Mouse (Mus musculus) heart, embryonic 11.5 days (tissue): Measurements from ENCODE around the gene Agfg2. TPM values are rescaled to one million over a fixed set of nuclear protein-coding genes. Genes with fewer than 3 reads are reported as not detected.

ENCODE experiments used
- ATAC-seq: fragments of 200-750 bp; cut with Nextera tagmentation; replicated peaks from 2 replicates; pipeline ENCODE4 v1.8.0; 2017; ENCODE audit warnings: moderate library complexity; ENCODE audit not compliant: insufficient number of reproducible peaks, low FRiP score, low TSS enrichment
- H3K27ac ChIP-seq: fragments of 300-500 bp; sonication (generic); 2 replicates; pipeline ENCODE4 v1.5.1; 2014; ENCODE audit warnings: mild to moderate bottlenecking, low read depth, low read length
- H3K27me3 ChIP-seq: fragments of 300-500 bp; sonication (generic); 2 replicates; pipeline ENCODE4 v1.6.1; 2014; ENCODE audit warnings: mild to moderate bottlenecking, low read length, mixed read lengths; ENCODE audit not compliant: control insufficient read depth, insufficient read depth
- H3K36me3 ChIP-seq: fragments of 300-500 bp; sonication (generic); 2 replicates; pipeline ENCODE4 v1.6.1; 2014; ENCODE audit warnings: mild to moderate bottlenecking, low read length, moderate library complexity, mixed read lengths; ENCODE audit not compliant: control insufficient read depth, insufficient read depth
- H3K4me1 ChIP-seq: fragments of 300-500 bp; sonication (generic); 2 replicates; pipeline ENCODE4 v1.6.1; 2014; ENCODE audit warnings: low read length; ENCODE audit not compliant: control insufficient read depth, insufficient read depth
- H3K4me2 ChIP-seq: fragments of 300-500 bp; sonication (generic); 2 replicates; pipeline ENCODE4 v1.6.1; 2014; ENCODE audit warnings: mild to moderate bottlenecking, moderate library complexity
- H3K4me3 ChIP-seq: fragments of 300-500 bp; sonication (generic); 2 replicates; pipeline ENCODE4 v1.5.1; 2014; ENCODE audit warnings: low read depth, low read length
- H3K9ac ChIP-seq: fragments of 300-500 bp; sonication (generic); 2 replicates; pipeline ENCODE4 v1.6.1; 2014; ENCODE audit warnings: mild to moderate bottlenecking, low read depth, low read length, moderate library complexity
- H3K9me3 ChIP-seq: fragments of 300-500 bp; sonication (generic); replicated peaks from 2 replicates; pipeline ENCODE4 v1.6.1; 2016; ENCODE audit warnings: low read length; ENCODE audit not compliant: control insufficient read depth
- WGBS: fragments of 180-500 bp; shearing (Covaris S2); extraction: QIAGEN DNeasy Blood & Tissue Kit; methylation state at CpG from one replicate; pipeline ENCODE4 v1.1.7; 2014; ENCODE audit not compliant: insufficient replicate concordance; 5-methylcytosine and 5-hydroxymethylcytosine counted together
- polyA plus RNA-seq: library from polyadenylated mRNA; unstranded; fragments of >200 nt; fragmentation: Nextera tagmentation; extraction: Ambion mirVana; gene quantifications from 2 replicates; pipeline ENCODE4 v1.2.1, GENCODE M21; 2014

Gene Agfg2
- polyA plus RNA-seq, 1 experiment from 2014 or later: 19.9 TPM

DNA sequence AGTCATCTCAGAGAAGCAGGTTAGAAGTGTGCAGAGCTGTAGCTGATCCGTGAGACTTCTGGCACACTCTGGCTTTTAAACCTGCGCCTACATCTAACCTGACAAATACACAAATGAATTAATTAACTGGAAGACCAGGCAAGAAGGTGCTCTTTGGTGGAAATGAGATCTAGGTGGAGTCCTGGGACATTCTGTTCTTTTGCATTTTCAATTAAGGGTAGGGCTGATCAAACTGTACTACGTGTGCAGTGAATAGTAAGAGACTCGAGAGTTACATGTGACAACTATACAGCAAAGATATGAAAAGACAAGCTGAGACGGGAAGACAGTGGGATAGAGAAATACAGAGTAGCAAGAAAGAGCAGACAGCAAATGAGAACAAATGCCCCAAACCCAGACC is 28.9 kb upstream of the Agfg2 start:
- Histone ChIP-seq H3K36me3 (no peaks in the 10 kb centered on the region), H3K4me1 (no peaks in the 10 kb centered on the region), H3K9ac (no peak overlapping the region), H3K27me3 (no peaks in the 10 kb centered on the region), H3K9me3 (no peaks in the 10 kb centered on the region), H3K4me3 (no peak overlapping the region), H3K4me2 (no peak overlapping the region), H3K27ac (no peak overlapping the region)
- WGBS: 76% methylated on average over 5 of the region's 5 CpGs
- no peak for ATAC-seq

DNA sequence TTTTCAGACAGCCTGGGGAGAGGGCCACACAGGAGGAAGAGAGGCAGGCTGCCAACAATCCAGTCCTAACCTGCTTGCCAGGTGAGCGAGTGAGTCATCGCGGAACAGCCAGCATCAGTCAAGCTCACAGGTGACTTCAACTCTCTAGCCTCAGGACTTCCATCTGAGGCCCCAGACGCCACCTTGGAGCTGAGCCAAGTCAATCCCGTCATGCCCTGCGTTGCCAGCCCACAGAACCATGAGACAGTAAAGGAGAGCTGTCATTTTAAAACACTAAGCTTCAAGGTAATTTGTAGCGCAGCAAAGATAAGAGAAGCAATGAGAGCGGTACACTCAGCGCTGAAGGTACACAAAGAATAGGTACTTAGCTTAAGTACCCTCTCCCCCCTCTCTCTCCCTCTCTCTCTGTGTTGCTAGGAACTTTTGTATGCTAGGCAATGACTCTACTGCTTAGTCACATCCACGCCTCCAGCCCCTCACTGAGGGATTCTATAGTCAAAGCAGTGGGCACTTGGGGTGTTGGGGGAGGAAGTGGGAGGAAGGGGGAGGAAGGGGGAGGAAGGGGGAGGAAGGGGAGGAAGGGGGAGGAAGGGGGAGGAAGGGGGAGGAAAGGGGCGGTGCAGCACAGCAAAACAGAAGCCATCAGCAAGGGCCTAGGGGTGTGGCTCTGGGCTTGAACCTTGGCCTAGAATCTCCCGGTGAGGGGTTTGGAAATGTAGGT is 22.5 kb upstream of the Agfg2 start:
- Histone ChIP-seq H3K36me3 (no peaks in the 10 kb centered on the region), H3K4me1 (0 out of 2 replicates have a peak, but pooled peaks cover 3% of the 10 kb centered on the region), H3K27ac (no peak overlapping the region), H3K27me3 (no peaks in the 10 kb centered on the region), H3K4me3 (no peak overlapping the region), H3K9ac (no peak overlapping the region), H3K4me2 (no peak overlapping the region), H3K9me3 (no peaks in the 10 kb centered on the region)
- ATAC-seq: no peak
- 63% methylated on average over 12 of the region's 12 CpGs for WGBS

DNA sequence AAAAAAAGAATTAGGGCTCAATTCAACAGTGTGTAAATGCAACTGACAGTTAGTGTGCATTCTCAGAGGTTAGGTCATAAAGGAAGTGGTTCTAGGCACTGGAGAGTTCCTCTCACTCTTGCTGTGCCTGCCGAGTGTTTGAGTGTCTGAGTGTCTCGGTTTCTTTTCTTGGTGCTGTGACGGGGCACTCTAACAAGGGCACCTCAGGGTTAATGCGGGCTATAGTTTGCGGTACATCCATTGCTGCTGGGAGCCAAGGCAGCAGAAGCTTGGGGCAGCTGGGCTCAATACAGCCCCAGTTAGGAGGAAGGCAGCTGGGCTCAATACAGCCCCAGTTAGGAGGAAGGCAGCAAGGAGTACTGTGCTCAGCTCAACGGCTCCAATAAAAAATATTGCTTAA is 20.7 kb upstream of the Agfg2 start:
- Histone ChIP-seq H3K4me3 (no peak overlapping the region), H3K27ac (no peak overlapping the region), H3K27me3 (no peaks in the 10 kb centered on the region), H3K4me1 (0 out of 2 replicates have a peak, but pooled peaks cover 3% of the 10 kb centered on the region), H3K36me3 (no peaks in the 10 kb centered on the region), H3K9ac (no peak overlapping the region), H3K9me3 (no peaks in the 10 kb centered on the region), H3K4me2 (no peak overlapping the region)
- 49% methylated on average over 6 of the region's 6 CpGs for WGBS
- no peak for ATAC-seq

DNA sequence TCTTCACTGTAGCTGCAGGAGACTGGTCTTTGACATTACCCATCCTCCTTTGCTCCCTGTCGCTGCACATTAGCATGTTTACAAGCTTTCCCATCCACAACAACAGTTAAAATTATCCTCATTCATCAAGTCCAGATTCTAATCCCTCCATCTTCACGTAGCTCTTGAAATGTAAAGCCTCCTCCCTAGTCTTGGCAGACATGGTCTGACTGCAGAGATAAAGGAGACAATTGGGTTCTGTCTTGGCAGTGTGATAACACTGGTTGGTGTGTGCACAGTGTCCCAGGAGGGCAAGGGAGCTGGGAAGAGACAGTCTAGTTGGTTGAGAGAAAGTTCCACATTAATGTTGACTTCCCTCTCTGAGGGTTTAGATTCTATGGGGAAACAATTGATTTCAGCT is 15.3 kb upstream of the Agfg2 start:
- H3K27ac ChIP-seq: no peak overlapping the region
- no peak overlapping the region for H3K4me3 ChIP-seq
- no peaks in the 10 kb centered on the region for H3K27me3 ChIP-seq
- no peak for ATAC-seq
- no peak overlapping the region for H3K9ac ChIP-seq
- H3K4me2 ChIP-seq: no peak overlapping the region
- no peaks in the 10 kb centered on the region for H3K36me3 ChIP-seq
- H3K4me1 ChIP-seq: no peaks in the 10 kb centered on the region
- no peaks in the 10 kb centered on the region for H3K9me3 ChIP-seq
- WGBS: 37% methylated on average over 2 of the region's 2 CpGs

DNA sequence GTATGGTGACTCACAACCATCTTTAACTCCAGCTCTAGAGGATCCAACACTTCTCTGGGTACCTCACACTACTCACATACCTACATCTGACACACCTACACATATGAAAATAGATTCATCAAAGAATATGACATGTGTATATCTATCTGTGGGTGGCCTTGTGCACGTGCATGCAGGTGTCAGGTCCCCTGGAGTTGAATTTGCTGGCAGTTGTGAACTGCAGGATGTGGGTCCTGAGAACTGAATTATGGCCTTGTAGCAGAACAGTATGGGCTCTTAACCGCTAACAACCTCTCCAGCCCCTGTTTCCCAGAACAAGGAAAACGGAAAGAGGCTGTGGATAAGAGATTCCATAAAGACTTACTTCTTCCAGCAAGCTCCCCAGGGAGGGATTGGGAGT is 14.6 kb upstream of the Agfg2 start:
- WGBS: 53% methylated on average over 3 of the region's 3 CpGs
- no peaks in the 10 kb centered on the region for H3K36me3 ChIP-seq
- no peaks in the 10 kb centered on the region for H3K27me3 ChIP-seq
- no peak overlapping the region for H3K4me2 ChIP-seq
- H3K4me1 ChIP-seq: no peaks in the 10 kb centered on the region
- H3K4me3 ChIP-seq: no peak overlapping the region
- no peaks in the 10 kb centered on the region for H3K9me3 ChIP-seq
- ATAC-seq: no peak
- no peak overlapping the region for H3K9ac ChIP-seq
- H3K27ac ChIP-seq: no peak overlapping the region

DNA sequence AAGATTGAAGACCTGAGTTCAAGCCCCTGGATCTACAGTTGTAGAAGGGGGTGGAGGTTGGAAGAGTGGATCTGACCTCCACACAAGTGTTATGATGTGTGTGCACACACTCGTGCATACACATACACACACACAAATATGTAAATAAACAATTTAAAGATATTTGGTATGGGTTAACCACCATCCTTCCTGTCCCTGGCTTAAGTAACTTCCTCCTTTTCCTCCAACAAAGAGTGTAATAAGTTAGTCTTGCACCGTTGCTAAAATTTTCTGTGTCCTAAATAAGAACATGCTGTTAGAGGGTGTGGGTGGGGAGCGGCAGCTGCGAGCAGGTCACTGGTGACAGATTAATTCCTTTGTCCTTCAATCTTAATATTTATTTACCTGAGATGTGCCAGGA is 11.4 kb upstream of the Agfg2 start:
- H3K9me3 ChIP-seq: no peaks in the 10 kb centered on the region
- WGBS: 73% methylated on average over 4 of the region's 4 CpGs
- no peak overlapping the region for H3K9ac ChIP-seq
- H3K27ac ChIP-seq: no peak overlapping the region
- no peaks in the 10 kb centered on the region for H3K36me3 ChIP-seq
- H3K27me3 ChIP-seq: no peaks in the 10 kb centered on the region
- ATAC-seq: no peak
- no peak overlapping the region for H3K4me3 ChIP-seq
- no peaks in the 10 kb centered on the region for H3K4me1 ChIP-seq
- H3K4me2 ChIP-seq: no peak overlapping the region

DNA sequence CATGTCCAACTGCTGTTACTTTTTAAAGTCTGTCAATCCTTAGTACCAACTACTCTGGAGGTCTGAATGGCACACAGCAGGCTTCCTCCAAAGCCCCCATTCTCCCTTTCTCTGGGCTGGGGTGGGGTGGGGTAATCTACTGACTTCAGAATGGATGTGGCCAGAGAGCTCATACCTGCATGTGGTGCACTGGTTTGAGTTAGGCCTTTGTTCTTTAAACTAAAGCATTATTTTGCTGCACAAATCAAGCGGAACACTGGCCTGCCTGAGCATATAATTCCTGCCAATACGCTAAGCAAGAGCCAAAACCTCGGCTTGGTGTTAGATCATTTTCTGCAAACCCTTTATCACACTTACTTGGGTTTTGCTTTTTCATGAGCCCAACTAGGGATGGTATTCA is 10.3 kb upstream of the Agfg2 start:
- 84% methylated on average over 3 of the region's 3 CpGs for WGBS
- no peak overlapping the region for H3K9ac ChIP-seq
- no peak for ATAC-seq
- no peaks in the 10 kb centered on the region for H3K9me3 ChIP-seq
- H3K36me3 ChIP-seq: no peaks in the 10 kb centered on the region
- H3K4me2 ChIP-seq: no peak overlapping the region
- no peak overlapping the region for H3K27ac ChIP-seq
- no peak overlapping the region for H3K4me3 ChIP-seq
- H3K27me3 ChIP-seq: no peaks in the 10 kb centered on the region
- H3K4me1 ChIP-seq: peaks cover 5% of the 10 kb centered on the region

DNA sequence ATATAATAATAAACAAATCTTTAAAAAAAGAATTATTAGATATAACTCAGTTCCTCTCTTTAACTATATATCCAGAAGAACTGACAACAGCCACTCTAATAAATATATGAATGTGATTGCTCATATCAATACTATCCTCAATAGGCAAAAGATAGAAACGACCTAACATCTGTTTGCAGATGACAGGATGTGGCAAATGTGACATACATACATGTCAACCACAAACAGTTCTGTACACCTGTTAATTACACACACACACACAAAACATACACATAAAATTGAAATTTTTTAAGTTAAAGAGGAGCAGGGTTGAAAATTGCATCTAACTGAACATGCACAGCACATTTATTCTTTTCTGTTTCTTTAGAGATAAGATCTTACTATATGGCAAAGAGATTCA is 7.4 kb upstream of the Agfg2 start:
- 72% methylated on average over 1 of the region's 1 CpGs for WGBS
- peaks cover 5% of the 10 kb centered on the region for H3K4me1 ChIP-seq

DNA sequence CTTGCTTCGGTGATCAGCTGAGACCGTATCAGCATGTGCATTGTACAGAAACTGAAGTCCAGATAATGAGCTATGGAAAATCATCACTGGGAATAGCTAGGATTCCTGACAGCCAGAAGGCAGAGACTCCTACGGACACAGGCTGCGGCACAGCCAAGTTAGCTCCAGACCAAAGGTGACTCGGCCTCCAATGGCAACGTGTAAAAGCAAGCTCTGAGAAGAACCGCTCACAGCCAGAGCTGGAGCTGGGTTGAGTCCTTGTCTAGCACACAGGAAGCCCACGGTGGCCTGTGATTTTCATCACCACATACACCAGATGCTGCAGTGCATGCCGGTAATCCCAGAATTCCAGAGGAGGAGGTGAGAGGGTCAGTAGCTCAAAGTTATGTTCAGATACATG is 6.0 kb upstream of the Agfg2 start:
- H3K9me3 ChIP-seq: no peaks in the 10 kb centered on the region
- 33% methylated on average over 9 of the region's 9 CpGs for WGBS
- no peaks in the 10 kb centered on the region for H3K27me3 ChIP-seq
- H3K4me1 ChIP-seq: peaks cover 5% of the 10 kb centered on the region
- H3K4me2 ChIP-seq: peak overlapping the region; percentile 34
- H3K4me3 ChIP-seq: no peak overlapping the region
- peak overlapping the region; percentile 34; the same call in 1 of the 2 replicates for H3K9ac ChIP-seq
- peak overlapping the region; percentile 59 for H3K27ac ChIP-seq
- no peak for ATAC-seq
- H3K36me3 ChIP-seq: no peaks in the 10 kb centered on the region

More for the DNA sequence above, 7.4 kb upstream of the Agfg2 start:
- no peak overlapping the region for H3K4me3 ChIP-seq
- no peak for ATAC-seq
- no peaks in the 10 kb centered on the region for H3K9me3 ChIP-seq
- H3K36me3 ChIP-seq: no peaks in the 10 kb centered on the region
- H3K4me2 ChIP-seq: no peak overlapping the region
- no peaks in the 10 kb centered on the region for H3K27me3 ChIP-seq
- H3K27ac ChIP-seq: no peak overlapping the region
- no peak overlapping the region for H3K9ac ChIP-seq
